Mouse (Mus musculus) liver, embryonic 14 days (tissue): ENCODE measurements around the gene Elof1. TPM values are rescaled to one million over a fixed set of nuclear protein-coding genes. Genes with fewer than 3 reads are reported as not detected.

Experiments used
- polyA plus RNA-seq: library from polyadenylated mRNA; depleted of rRNA; stranded (reverse); fragments of >200 nt; gene quantifications from 2 replicates; pipeline ENCODE4 v1.2.3, GENCODE M21; 2012; rRNA removed

Elof1 gene
- 52.9 and 66.3 TPM in 2 replicates for polyA plus RNA-seq

GRCm38 (mm10) chr9:22116740-22117426, at the start of gene Elof1:
Gene Elof1, minus strand, starts transcription at chr9:22117172.

GRCm38 (mm10) chr9:22156497-22157245, 39.7 kb upstream of the Elof1 start, which contains the start of gene Pigyl:
Gene Pigyl, plus strand, starts transcription at chr9:22156846.

GRCm38 (mm10) chr9:22135644-22136390, 18.8 kb upstream of the Elof1 start, which contains the start of gene Acp5:
Gene Acp5, minus strand, starts transcription at chr9:22135711.

GRCm38 (mm10) chr9:22098993-22099696, 17.8 kb downstream of the Elof1 start, which contains the start of gene Cnn1:
Gene Cnn1, plus strand, starts transcription at chr9:22099216.

GRCm38 (mm10) chr9:22085022-22085834, 31.7 kb downstream of the Elof1 start, which contains the start of gene Ecsit:
Gene Ecsit, minus strand, starts transcription at chr9:22085438.

GRCm38 (mm10) chr9:22070791-22071573, 46.0 kb downstream of the Elof1 start, which contains the start of the genes Gm49318 and Zfp653:
Gene Gm49318, minus strand, starts transcription at chr9:22071259.
Gene Zfp653, minus strand, starts transcription at chr9:22071376.

Other genes starting within 250 kb of the Elof1 start
- gene Rab3d, start 199.0 kb downstream of the Elof1 start, polyA plus RNA-seq = 5.2 and 5.5 TPM in 2 replicates
- gene Ccdc159, start 189.7 kb downstream of the Elof1 start, polyA plus RNA-seq = 1.1 and 1.3 TPM in 2 replicates
- 31.9 and 38.6 TPM in 2 replicates for gene Tmem205, start 189.6 kb downstream of the Elof1 start, polyA plus RNA-seq
- gene Plppr2, start 180.1 kb downstream of the Elof1 start, polyA plus RNA-seq = 2.4 and 2.6 TPM in 2 replicates
- gene Swsap1, start 161.4 kb downstream of the Elof1 start, polyA plus RNA-seq = 1.2 and 1.4 TPM in 2 replicates
- 117 and 141 TPM in 2 replicates for gene Epor, start 153.7 kb downstream of the Elof1 start, polyA plus RNA-seq
- 0.10 TPM in 2 replicates for gene Rgl3, start 127.7 kb downstream of the Elof1 start, polyA plus RNA-seq
- gene Ccdc151, start 114.5 kb downstream of the Elof1 start, polyA plus RNA-seq = 0.05 and 0.06 TPM in 2 replicates
- gene Prkcsh, start 114.4 kb downstream of the Elof1 start, polyA plus RNA-seq = 41.7 and 46.6 TPM in 2 replicates
- 0.01 and 0.03 TPM in 2 replicates for gene Elavl3, start 65.1 kb downstream of the Elof1 start, polyA plus RNA-seq
- gene Gm49318, start 45.9 kb downstream of the Elof1 start, polyA plus RNA-seq = not detected in 2 replicates
- 7.3 and 7.9 TPM in 2 replicates for gene Zfp653, start 45.8 kb downstream of the Elof1 start, polyA plus RNA-seq
- 13.1 and 15.4 TPM in 2 replicates for gene Ecsit, start 31.7 kb downstream of the Elof1 start, polyA plus RNA-seq
- 0.12 and 0.29 TPM in 2 replicates for gene Cnn1, start 18.0 kb downstream of the Elof1 start, polyA plus RNA-seq
- 160 and 181 TPM in 2 replicates for gene Acp5, start 18.5 kb upstream of the Elof1 start, polyA plus RNA-seq
- 29.2 and 32.3 TPM in 2 replicates for gene Pigyl, start 39.7 kb upstream of the Elof1 start, polyA plus RNA-seq
- gene Zfp872, start 70.9 kb upstream of the Elof1 start, polyA plus RNA-seq = 0.02 and 0.05 TPM in 2 replicates
- 5.2 and 5.7 TPM in 2 replicates for gene Zfp809, start 108.5 kb upstream of the Elof1 start, polyA plus RNA-seq
- 0.76 and 0.81 TPM in 2 replicates for gene Zfp599, start 142.7 kb upstream of the Elof1 start, polyA plus RNA-seq
- gene Zfp810, start 190.5 kb upstream of the Elof1 start, polyA plus RNA-seq = 1.9 and 2.4 TPM in 2 replicates